Mouse (Mus musculus) embryonic facial prominence, embryonic 15.5 days (tissue): ENCODE data around the gene Polr2l. TPM values are rescaled to one million over a fixed set of nuclear protein-coding genes. Genes with fewer than 3 reads are reported as not detected.
A peak's percentile ranks its signal among the peaks of the same experiment; 100 is the strongest.

ENCODE experiments used
- ATAC-seq: fragments of 200-750 bp; cut with Nextera tagmentation; 2 replicates; pipeline ENCODE4 v1.8.0; 2017; ENCODE audit warnings: low read depth, moderate TSS enrichment; ENCODE audit not compliant: insufficient number of reproducible peaks, low FRiP score, low TSS enrichment
- H3K27ac ChIP-seq: fragments of 300-500 bp; sonication (generic); replicated peaks from 2 replicates; pipeline ENCODE4 v1.5.1; 2015; ENCODE audit warnings: mild to moderate bottlenecking, inconsistent platforms
- H3K27me3 ChIP-seq: fragments of 300-500 bp; sonication (generic); 2 replicates; pipeline ENCODE4 v1.6.1; 2015; ENCODE audit warnings: inconsistent platforms
- H3K36me3 ChIP-seq: fragments of 300-500 bp; sonication (generic); 2 replicates; pipeline ENCODE4 v1.6.1; 2015; ENCODE audit warnings: mild to moderate bottlenecking, inconsistent platforms
- H3K4me1 ChIP-seq: fragments of 300-500 bp; sonication (generic); 2 replicates; pipeline ENCODE4 v1.6.1; 2015; ENCODE audit warnings: inconsistent platforms
- H3K4me2 ChIP-seq: fragments of 300-500 bp; sonication (generic); replicated peaks from 2 replicates; pipeline ENCODE4 v1.6.1; 2015; ENCODE audit warnings: mild to moderate bottlenecking, inconsistent platforms
- H3K4me3 ChIP-seq: fragments of 300-500 bp; sonication (generic); replicated peaks from 2 replicates; pipeline ENCODE4 v1.5.1; 2015; ENCODE audit warnings: mild to moderate bottlenecking, inconsistent platforms
- H3K9ac ChIP-seq: fragments of 300-500 bp; sonication (generic); 2 replicates; pipeline ENCODE4 v1.6.1; 2015; ENCODE audit warnings: inconsistent platforms
- H3K9me3 ChIP-seq: fragments of 300-500 bp; sonication (generic); replicated peaks from 2 replicates; pipeline ENCODE4 v1.6.1; 2016; ENCODE audit warnings: inconsistent platforms
- WGBS: fragments of 180-500 bp; shearing (Covaris S2); methylation state at CpG from one replicate; pipeline ENCODE4 v1.1.7; 2015; 5-methylcytosine and 5-hydroxymethylcytosine counted together
- polyA plus RNA-seq: library from polyadenylated mRNA; unstranded; fragments of >200 nt; fragmentation: Nextera tagmentation; extraction: Ambion mirVana; gene quantifications from 2 replicates; pipeline ENCODE4 v1.2.1, GENCODE M21; 2015

Polr2l gene
- polyA plus RNA-seq, 1 experiment from 2014 or later, result 63.9 TPM

DNA sequence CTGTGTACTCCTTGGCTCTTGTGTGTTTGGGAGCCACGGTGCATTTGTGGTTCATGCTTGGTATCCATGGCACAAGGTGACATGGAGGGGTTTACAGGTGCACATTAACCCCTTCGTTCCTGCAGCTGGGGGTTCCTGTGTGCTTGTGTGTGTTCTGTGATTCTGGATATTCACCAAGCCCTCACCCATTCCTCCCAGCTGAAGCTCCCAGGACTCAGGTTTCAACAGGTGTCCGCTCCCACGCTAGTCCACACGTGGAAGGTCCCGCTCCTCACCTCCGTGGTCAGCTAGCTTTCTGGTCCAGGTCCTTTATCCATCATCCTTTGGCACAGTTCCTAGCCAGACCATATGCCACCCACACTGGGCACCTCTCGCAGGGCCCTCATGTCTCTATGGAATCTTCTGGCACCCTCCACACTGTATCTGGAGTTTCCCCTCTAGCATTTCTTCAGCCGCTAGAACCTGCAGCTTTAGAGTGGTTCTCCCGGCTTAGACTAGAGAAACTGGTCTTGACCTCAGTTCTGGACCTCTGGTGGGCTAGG lies 8.3 kb downstream of the Polr2l start:
- 56% methylated on average over 10 of the region's 10 CpGs for WGBS

DNA sequence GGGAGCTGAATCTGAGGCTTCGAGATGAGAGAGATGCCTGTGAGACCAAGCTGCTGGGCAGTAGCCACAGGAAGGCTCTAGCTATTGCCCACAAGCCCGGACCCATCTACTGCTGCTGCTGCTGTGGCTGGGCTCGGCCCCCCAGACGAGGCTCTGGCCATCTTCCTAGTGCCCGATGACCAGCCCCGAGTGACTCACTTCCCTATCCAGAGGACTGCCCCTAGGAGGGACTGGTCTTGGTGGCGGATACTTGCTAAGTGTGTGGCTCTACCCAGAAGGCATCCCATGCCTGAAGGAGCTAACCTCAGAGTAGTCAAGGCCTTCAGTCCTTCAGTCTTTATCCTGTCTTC lies 8.9 kb downstream of the Polr2l start:
- Histone ChIP-seq H3K27ac (no peak overlapping the region), H3K9ac (no peak overlapping the region), H3K36me3 (peaks cover 16% of the 10 kb centered on the region), H3K9me3 (no peaks in the 10 kb centered on the region), H3K27me3 (peaks cover 50% of the 10 kb centered on the region), H3K4me2 (no peak overlapping the region), H3K4me3 (no peak overlapping the region), H3K4me1 (peaks cover 65% of the 10 kb centered on the region)
- WGBS, result 76% methylated on average over 7 of the region's 7 CpGs
- ATAC-seq, result no peak

More for the DNA sequence above, 8.3 kb downstream of the Polr2l start:
- peaks cover 62% of the 10 kb centered on the region for H3K4me1 ChIP-seq
- H3K27ac ChIP-seq, result peak overlapping the region; percentile 92
- H3K4me2 ChIP-seq, result peak overlapping the region; percentile 75
- H3K36me3 ChIP-seq, result peaks cover 22% of the 10 kb centered on the region
- H3K9me3 ChIP-seq, result no peaks in the 10 kb centered on the region
- peaks cover 44% of the 10 kb centered on the region for H3K27me3 ChIP-seq
- ATAC-seq, result no peak
- peak overlapping the region; percentile 79 for H3K4me3 ChIP-seq
- peak overlapping the region; percentile 52; the same call in 1 of the 2 replicates for H3K9ac ChIP-seq

DNA sequence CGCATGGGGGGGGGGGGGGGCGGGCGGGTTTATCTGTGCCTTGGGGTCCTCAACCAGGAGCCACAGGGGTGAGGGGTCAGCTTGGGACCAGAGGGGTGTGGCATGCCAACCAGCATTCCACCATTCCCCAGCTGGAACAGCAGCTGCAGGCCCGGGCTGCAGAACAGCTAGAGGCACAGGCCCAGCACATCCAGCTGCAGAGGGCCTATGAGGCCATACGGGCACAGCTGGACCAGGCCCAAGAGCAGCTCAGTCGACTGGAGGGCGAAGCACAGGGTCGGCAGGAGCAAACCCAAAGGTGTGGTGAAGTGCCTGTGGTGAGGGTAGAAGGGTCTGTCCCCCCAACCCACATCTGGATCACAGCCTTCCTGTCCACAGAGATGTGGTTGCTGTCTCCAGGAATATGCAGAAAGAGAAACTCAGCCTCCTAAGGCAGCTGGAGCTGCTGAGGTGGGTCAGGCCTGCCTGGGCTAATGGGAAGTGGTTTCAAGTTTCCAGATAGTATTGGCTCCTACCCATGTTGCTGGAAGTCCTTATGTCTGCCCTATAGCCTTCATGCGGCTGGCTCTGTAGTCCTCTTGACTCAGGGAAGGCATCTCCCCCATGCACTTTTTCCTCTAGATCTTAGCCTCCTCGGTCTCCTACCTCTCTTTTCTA lies 9.4 kb downstream of the Polr2l start:
- peaks cover 11% of the 10 kb centered on the region for H3K36me3 ChIP-seq
- H3K9me3 ChIP-seq, result no peaks in the 10 kb centered on the region
- H3K4me3 ChIP-seq, result peak overlapping the region; percentile 27
- H3K4me2 ChIP-seq, result peak overlapping the region; percentile 43
- H3K9ac ChIP-seq, result no peak overlapping the region
- H3K27me3 ChIP-seq, result peaks cover 55% of the 10 kb centered on the region
- 32% methylated on average over 8 of the region's 10 CpGs for WGBS
- ATAC-seq, result no peak
- H3K4me1 ChIP-seq, result peaks cover 65% of the 10 kb centered on the region
- no peak overlapping the region for H3K27ac ChIP-seq

DNA sequence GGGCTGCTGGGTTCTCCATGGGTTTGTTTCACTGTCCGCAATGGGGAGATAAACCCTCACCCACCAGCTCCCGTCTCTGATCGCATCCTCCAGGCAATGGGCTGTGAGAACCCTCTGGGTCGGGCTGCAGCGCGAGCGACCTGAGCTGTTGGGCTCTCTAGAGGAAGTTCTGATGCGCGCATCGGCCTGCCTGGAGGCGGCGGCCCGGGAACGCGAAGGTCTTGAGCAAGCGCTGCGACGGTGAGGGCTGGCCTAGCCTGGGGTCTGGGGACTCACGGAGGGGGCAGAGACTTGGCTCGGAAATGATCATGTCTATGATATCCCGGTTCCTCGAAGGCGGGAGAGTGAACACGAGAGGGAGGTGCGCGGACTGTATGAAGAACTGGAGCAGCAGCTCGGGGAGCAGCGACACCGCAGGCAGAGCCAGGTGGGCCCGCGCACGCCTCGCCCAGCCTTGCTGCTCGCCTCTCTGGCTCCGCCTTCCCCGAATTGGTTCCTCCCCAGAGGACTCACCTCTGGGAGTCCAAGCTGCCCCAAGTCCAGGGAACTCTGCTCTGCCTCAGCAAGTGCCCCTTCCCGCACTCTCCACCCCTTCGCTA lies 10.2 kb downstream of the Polr2l start:
- Histone ChIP-seq H3K9ac (no peak overlapping the region), H3K27me3 (peaks cover 63% of the 10 kb centered on the region), H3K4me3 (peak overlapping the region; percentile 27), H3K36me3 (0 out of 2 replicates have a peak, but pooled peaks cover 3% of the 10 kb centered on the region), H3K9me3 (no peaks in the 10 kb centered on the region), H3K4me2 (peak overlapping the region; percentile 43), H3K27ac (0 out of 2 replicates have a peak overlapping the region, but pooled peaks have one; percentile 5), H3K4me1 (peaks cover 59% of the 10 kb centered on the region)
- WGBS, result 10% methylated on average over 38 of the region's 38 CpGs
- no peak for ATAC-seq

DNA sequence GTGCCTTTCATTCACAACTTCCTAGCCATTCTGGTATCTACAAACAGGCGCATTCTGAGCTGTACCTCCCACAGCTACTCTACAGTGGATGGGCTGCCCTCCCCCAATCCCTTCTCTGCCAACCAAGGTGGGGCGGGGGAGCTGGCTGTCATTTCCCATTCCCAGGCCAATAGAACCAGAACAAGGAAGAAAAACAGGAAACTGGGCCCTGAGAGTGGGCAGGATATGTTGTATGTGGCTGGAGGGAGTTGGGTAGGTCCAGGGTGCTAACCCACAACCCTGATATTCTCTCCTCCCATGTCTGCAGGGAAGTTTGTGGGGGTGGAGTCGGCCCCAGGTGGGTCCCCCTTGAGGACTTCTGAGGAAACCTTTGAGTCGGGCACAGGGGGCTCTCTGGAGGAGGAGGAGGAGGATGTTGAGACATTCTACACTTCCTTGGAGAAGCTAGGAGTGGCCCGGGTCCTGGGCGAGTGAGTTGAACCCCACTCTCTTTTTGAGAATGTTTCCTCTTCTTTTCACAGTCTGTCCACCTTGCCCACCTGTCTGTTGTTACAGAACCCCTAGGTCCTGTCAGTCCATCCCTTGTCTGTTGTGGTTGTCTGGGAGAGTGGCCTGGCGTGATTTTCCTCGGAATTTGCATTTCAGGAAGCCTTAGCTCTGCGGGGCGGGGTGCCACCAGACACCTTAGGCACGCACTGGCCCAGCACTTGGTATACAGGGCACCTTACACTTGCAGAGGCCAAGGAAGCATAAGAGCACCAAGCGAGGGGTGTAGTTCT lies 10.9 kb downstream of the Polr2l start:
- H3K4me3 ChIP-seq, result peak overlapping the region; percentile 27; the same call in 1 of the 2 replicates
- H3K27me3 ChIP-seq, result peaks cover 70% of the 10 kb centered on the region
- 0 out of 2 replicates have a peak, but pooled peaks cover 4% of the 10 kb centered on the region for H3K36me3 ChIP-seq
- no peak for ATAC-seq
- 0 out of 2 replicates have a peak overlapping the region, but pooled peaks have one; percentile 5 for H3K27ac ChIP-seq
- H3K9ac ChIP-seq, result no peak overlapping the region
- H3K4me1 ChIP-seq, result peaks cover 52% of the 10 kb centered on the region
- H3K4me2 ChIP-seq, result peak overlapping the region; percentile 43
- WGBS, result 26% methylated on average over 12 of the region's 12 CpGs
- H3K9me3 ChIP-seq, result no peaks in the 10 kb centered on the region

DNA sequence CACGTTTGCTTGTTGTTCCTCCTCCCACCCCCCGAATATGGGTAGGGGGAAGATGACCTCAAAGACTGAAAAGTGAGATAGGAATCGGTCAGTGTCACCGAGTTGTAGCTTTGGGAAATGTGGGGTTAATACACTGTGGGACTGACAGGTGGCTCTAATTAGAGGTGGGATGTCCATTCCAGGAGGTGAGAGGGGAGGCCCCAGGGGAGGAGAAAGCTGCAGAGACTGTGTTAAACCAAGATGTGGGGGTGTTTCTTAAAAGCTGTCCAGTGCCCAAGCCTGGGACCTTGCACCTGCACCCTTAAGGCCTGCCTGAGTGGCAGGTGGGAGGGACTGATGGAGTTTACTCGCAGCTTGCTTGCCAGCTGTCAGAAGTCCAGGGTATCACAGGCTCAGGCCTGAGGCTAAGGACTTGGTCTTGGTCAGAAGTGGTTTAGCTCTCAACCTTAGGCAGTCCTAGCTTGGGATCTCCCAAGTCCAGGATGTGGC lies 12.6 kb downstream of the Polr2l start:
- H3K27me3 ChIP-seq, result peaks cover 74% of the 10 kb centered on the region
- H3K36me3 ChIP-seq, result 0 out of 2 replicates have a peak, but pooled peaks cover 7% of the 10 kb centered on the region
- no peak for ATAC-seq
- no peaks in the 10 kb centered on the region for H3K9me3 ChIP-seq
- 5% methylated on average over 5 of the region's 5 CpGs for WGBS
- no peak overlapping the region for H3K9ac ChIP-seq
- H3K4me1 ChIP-seq, result peaks cover 36% of the 10 kb centered on the region
- peak overlapping the region; percentile 39; the same call in 1 of the 2 replicates for H3K4me3 ChIP-seq
- no peak overlapping the region for H3K27ac ChIP-seq
- H3K4me2 ChIP-seq, result peak overlapping the region; percentile 64

DNA sequence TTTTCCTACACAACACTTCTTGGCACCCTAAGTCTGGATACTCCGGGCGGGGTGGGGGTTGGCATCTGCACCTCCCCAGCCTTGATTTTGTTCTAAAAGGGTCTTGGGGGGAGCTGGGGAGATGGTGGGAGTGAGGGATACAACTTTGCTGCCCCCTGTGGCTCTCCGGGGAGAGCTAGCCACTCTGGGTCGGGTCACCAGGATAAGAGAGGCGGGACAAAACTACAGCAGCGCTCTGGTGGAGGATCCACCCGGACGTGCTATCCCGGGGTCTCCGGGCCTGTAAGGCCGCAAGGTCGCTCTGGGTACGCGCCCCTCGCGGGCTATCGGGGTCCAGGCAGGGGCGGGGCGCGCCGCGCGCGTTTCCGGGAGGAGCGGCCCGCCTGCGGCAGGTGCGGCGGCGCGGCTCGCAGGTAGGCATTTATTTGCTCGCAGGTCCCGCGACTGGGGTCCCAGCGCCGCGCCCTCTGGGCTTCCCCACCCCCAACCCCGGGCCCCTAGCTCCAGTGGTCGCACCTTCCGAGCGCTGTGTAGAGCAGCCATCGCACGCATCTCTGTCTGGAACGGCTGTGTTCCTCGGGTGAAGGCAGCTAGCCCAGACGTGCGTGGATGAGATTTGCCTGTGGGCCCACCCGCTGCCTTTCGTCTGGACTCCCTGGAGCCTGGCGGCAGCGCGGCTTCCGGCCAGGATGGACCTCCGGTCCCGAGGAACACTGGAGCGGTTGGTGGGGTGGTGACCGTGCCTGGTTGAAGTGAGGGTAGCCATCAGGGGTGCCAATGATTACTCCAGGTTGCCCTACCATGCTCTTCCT lies 13.2 kb downstream of the Polr2l start:
- WGBS, result 2% methylated on average over 59 of the region's 59 CpGs
- no peak overlapping the region for H3K27ac ChIP-seq

DNA sequence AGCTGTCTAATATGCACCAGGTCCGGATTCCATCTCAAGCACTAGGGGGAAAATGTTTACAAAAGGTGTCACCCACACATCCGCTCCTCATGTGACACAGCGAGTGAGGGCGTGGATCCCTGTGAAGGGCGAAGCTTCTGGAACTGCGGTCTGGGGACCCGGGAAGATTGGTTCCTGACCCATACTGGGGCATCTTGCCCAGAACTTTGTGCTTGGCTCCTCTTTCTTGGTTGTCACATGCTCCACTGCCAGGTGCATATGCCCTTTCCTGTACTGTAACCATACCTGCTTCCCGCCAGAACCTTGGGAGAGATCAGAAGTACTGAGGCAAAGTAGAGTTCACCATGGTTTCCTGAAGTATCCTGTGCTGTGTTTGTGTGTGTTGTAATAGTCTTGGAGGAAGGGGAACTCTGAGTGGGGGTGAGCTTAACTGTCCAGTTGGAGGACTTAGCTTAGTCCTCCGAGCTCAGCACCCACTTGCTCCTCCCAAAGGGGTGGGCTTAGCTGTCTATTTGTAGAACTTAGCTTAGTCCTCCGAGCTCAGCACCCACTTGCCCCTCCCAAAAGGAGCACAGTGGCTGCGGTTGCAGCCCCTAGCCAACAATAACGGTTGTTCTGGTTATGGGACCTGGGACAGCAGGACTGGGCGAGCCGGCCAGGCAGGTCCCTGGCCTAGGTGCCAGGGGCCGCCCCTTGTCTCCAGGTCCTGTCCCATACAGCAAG lies 14.4 kb downstream of the Polr2l start, which contains the start of gene Cracr2b:
TSS of gene Cracr2b (plus strand) at position 704 of the 723 bp plus-strand sequence.
- peaks cover 67% of the 10 kb centered on the region for H3K27me3 ChIP-seq
- H3K9me3 ChIP-seq, result no peaks in the 10 kb centered on the region
- 0 out of 2 replicates have a peak within 1 kb of the TSS, but pooled peaks have one; percentile 26 for H3K9ac ChIP-seq
- WGBS, result 54% methylated on average over 15 of the region's 15 CpGs
- H3K4me3 ChIP-seq, result peak within 1 kb of the TSS; percentile 39
- H3K4me1 ChIP-seq, result peaks cover 31% of the 10 kb centered on the region
- H3K36me3 ChIP-seq, result 0 out of 2 replicates have a peak, but pooled peaks cover 7% of the 10 kb centered on the region
- no peak within 1 kb of the TSS for H3K27ac ChIP-seq
- peak within 1 kb of the TSS; percentile 64 for H3K4me2 ChIP-seq
- no peak for ATAC-seq

More for the DNA sequence above, 13.2 kb downstream of the Polr2l start:
- H3K4me2 ChIP-seq, result peak overlapping the region; percentile 64
- peaks cover 74% of the 10 kb centered on the region for H3K27me3 ChIP-seq
- peak overlapping the region; percentile 39 for H3K4me3 ChIP-seq
- 0 out of 2 replicates have a peak, but pooled peaks cover 7% of the 10 kb centered on the region for H3K36me3 ChIP-seq
- ATAC-seq, result no peak
- 0 out of 2 replicates have a peak overlapping the region, but pooled peaks have one; percentile 26 for H3K9ac ChIP-seq
- H3K9me3 ChIP-seq, result no peaks in the 10 kb centered on the region
- peaks cover 30% of the 10 kb centered on the region for H3K4me1 ChIP-seq

DNA sequence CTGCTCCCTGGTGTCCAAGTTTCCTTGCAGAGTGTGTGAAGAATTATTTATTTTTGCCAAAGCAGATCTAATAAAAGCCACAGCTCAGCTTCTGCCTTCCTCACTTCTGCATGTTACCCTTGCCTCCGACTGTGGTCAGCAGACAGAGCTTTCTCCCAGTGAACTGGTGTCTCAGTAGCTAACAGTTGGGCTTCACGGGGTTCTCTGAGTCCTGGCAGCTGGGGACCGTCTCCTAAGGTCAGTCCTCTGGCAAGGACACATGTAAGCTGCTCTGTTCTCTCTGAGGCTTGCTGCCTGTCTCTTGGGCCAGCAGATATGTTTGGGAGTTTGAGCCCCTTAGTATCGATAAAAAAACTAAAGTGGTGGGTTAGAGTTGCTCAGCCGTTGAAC lies 14.9 kb downstream of the Polr2l start:
- Histone ChIP-seq H3K9ac (no peak overlapping the region), H3K4me1 (peaks cover 28% of the 10 kb centered on the region), H3K27ac (no peak overlapping the region), H3K36me3 (0 out of 2 replicates have a peak, but pooled peaks cover 7% of the 10 kb centered on the region), H3K4me2 (no peak overlapping the region), H3K27me3 (peaks cover 62% of the 10 kb centered on the region), H3K9me3 (no peaks in the 10 kb centered on the region), H3K4me3 (no peak overlapping the region)
- 64% methylated on average over 5 of the region's 5 CpGs for WGBS
- no peak for ATAC-seq
